Mouse (Mus musculus) forebrain, embryonic 13.5 days (tissue): ENCODE data around the gene Lhx2. TPM values are rescaled to one million over a fixed set of nuclear protein-coding genes. Genes with fewer than 3 reads are reported as not detected.

Experiments used
- ATAC-seq: fragments of 200-750 bp; cut with Nextera tagmentation; 2 replicates; pipeline ENCODE4 v1.8.0; 2017
- H3K27ac ChIP-seq: fragments of 300-500 bp; sonication (generic); 2 replicates; pipeline ENCODE4 v1.5.1; 2015; ENCODE audit warnings: inconsistent platforms, mild to moderate bottlenecking, moderate library complexity
- H3K27me3 ChIP-seq: fragments of 300-500 bp; sonication (generic); 2 replicates; pipeline ENCODE4 v1.6.1; 2015; ENCODE audit warnings: mild to moderate bottlenecking, inconsistent platforms
- H3K36me3 ChIP-seq: fragments of 300-500 bp; sonication (generic); 2 replicates; pipeline ENCODE4 v1.6.1; 2015; ENCODE audit warnings: mild to moderate bottlenecking, inconsistent platforms; ENCODE audit not compliant: poor library complexity, severe bottlenecking
- H3K4me1 ChIP-seq: fragments of 300-500 bp; sonication (generic); 2 replicates; pipeline ENCODE4 v1.6.1; 2015; ENCODE audit warnings: inconsistent platforms
- H3K4me2 ChIP-seq: fragments of 300-500 bp; sonication (generic); 2 replicates; pipeline ENCODE4 v1.6.1; 2015; ENCODE audit warnings: inconsistent platforms, mild to moderate bottlenecking, moderate library complexity
- H3K4me3 ChIP-seq: fragments of 300-500 bp; sonication (generic); 2 replicates; pipeline ENCODE4 v1.5.1; 2015; ENCODE audit warnings: mild to moderate bottlenecking, inconsistent platforms
- H3K9ac ChIP-seq: fragments of 300-500 bp; sonication (generic); 2 replicates; pipeline ENCODE4 v1.6.1; 2015; ENCODE audit warnings: mild to moderate bottlenecking, inconsistent platforms
- H3K9me3 ChIP-seq: fragments of 300-500 bp; sonication (generic); replicated peaks from 2 replicates; pipeline ENCODE4 v1.6.1; 2016; ENCODE audit warnings: inconsistent platforms
- WGBS: fragments of 180-500 bp; shearing (Covaris S2); methylation state at CpG from one replicate; pipeline ENCODE4 v1.1.7; 2015; 5-methylcytosine and 5-hydroxymethylcytosine counted together
- polyA plus RNA-seq: library from polyadenylated mRNA; unstranded; fragments of >200 nt; fragmentation: Nextera tagmentation; extraction: Ambion mirVana; gene quantifications from 2 replicates; pipeline ENCODE4 v1.2.1, GENCODE M21; 2015

Gene Lhx2
- polyA plus RNA-seq, 1 experiment from 2014 or later, result 153 TPM

GRCm38 (mm10) chr2:38336606-38337005 lies 2.5 kb upstream of the Lhx2 start:
- Histone ChIP-seq H3K9me3 (no peaks in the 10 kb centered on the region), H3K27ac (no peak overlapping the region), H3K27me3 (peaks cover 54% of the 10 kb centered on the region), H3K36me3 (no peaks in the 10 kb centered on the region), H3K4me1 (peaks cover 39% of the 10 kb centered on the region), H3K4me2 (peak overlapping the region; percentile 93), H3K9ac (peak overlapping the region; percentile 54), H3K4me3 (peak overlapping the region; percentile 25)
- ATAC-seq, result no peak
- 4% methylated on average over 17 of the region's 17 CpGs for WGBS

DNA sequence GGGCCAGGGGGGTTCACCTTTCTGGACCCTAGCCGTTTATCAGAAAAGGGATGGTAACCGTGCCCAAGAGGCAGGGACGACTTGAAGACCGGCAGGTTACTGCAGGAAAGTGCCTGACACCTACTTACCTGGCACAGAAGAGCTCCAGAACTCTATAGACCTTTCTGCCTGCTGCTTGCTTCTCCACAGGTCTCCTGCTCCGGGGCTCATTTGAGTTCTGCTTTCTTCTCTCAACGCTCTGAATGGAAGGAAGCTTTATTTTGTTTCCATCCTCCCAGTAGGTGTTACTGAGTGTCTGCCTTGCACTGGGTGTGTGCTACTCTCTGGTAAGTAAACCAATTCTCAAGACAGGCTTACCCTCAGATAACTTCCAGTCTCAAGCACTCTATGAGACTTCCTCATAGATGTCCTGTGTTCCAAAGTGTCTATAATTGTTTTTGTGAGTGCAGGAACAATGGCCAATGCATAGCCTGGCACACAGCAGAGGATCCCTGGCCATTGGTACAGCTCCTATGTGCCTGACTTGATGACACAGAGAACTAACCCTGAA lies 1.9 kb upstream of the Lhx2 start:
- no peaks in the 10 kb centered on the region for H3K9me3 ChIP-seq
- 0 out of 2 replicates have a peak overlapping the region, but pooled peaks have one; percentile 25 for H3K4me3 ChIP-seq
- no peak overlapping the region for H3K27ac ChIP-seq
- peak overlapping the region; percentile 93 for H3K4me2 ChIP-seq
- peaks cover 39% of the 10 kb centered on the region for H3K4me1 ChIP-seq
- no peaks in the 10 kb centered on the region for H3K36me3 ChIP-seq
- peak overlapping the region; percentile 54 for H3K9ac ChIP-seq
- ATAC-seq, result no peak
- H3K27me3 ChIP-seq, result peaks cover 55% of the 10 kb centered on the region
- WGBS, result 14% methylated on average over 6 of the region's 6 CpGs

GRCm38 (mm10) chr2:38337681-38338080 lies 1.4 kb upstream of the Lhx2 start:
- Histone ChIP-seq H3K27me3 (peaks cover 59% of the 10 kb centered on the region), H3K9me3 (no peaks in the 10 kb centered on the region), H3K4me1 (peaks cover 39% of the 10 kb centered on the region), H3K27ac (peak overlapping the region; percentile 98), H3K36me3 (no peaks in the 10 kb centered on the region), H3K9ac (peak overlapping the region; percentile 99; the same call in 1 of the 2 replicates), H3K4me3 (0 out of 2 replicates have a peak overlapping the region, but pooled peaks have one; percentile 91), H3K4me2 (peak overlapping the region; percentile 93)
- ATAC-seq, result no peak
- WGBS, result 43% methylated on average over 5 of the region's 5 CpGs

GRCm38 (mm10) chr2:38338348-38338932 lies 641 bp upstream of the Lhx2 start:
- H3K9ac ChIP-seq, result peak overlapping the region; percentile 99
- H3K9me3 ChIP-seq, result no peaks in the 10 kb centered on the region
- WGBS, result 4% methylated on average over 5 of the region's 5 CpGs
- H3K27me3 ChIP-seq, result peaks cover 53% of the 10 kb centered on the region
- peak overlapping the region; percentile 91 for H3K4me3 ChIP-seq
- peak overlapping the region; percentile 93 for H3K4me2 ChIP-seq
- H3K27ac ChIP-seq, result peak overlapping the region; percentile 98
- no peak for ATAC-seq
- H3K4me1 ChIP-seq, result peaks cover 43% of the 10 kb centered on the region
- H3K36me3 ChIP-seq, result no peaks in the 10 kb centered on the region

DNA sequence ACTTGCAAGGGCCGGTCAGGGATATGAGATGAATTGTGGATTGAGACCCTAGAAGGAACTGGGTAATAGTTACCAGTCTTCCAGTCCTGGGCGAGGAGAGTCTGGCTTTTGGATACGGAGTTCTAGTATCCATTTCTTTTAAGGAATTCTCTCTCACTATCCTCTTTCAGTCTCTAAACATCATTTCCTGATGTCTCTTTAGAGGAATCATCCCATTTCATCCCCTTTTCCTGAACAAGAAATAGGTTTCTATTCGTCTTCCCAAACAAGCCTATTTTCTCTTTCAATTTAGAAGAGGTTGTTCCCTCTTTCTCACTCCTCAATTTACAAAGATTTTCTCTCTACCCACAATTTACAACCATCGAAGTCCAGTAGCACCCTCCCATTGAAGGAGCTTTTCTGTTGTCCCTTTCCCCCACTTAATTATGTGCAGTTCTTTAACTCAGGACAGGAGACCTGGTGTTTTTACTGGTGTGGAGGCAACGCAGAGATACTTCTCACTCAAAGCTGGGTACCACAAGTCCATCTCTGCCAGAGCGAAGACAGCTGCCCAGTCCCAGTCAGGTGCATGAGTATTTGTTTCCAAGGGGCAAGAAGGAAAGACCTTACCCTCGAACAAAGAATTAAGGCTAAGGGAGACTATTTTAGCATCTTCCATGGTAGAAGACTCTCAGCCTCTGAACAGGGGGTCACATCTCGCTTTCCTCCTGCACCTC lies 987 bp downstream of the Lhx2 start:
- WGBS, result 2% methylated on average over 9 of the region's 9 CpGs
- Histone ChIP-seq H3K4me3 (peak overlapping the region; percentile 91), H3K4me1 (peaks cover 56% of the 10 kb centered on the region), H3K27me3 (peaks cover 58% of the 10 kb centered on the region), H3K27ac (peak overlapping the region; percentile 98), H3K9ac (peak overlapping the region; percentile 99), H3K36me3 (no peaks in the 10 kb centered on the region), H3K4me2 (peak overlapping the region; percentile 93), H3K9me3 (no peaks in the 10 kb centered on the region)
- ATAC-seq, result no peak

GRCm38 (mm10) chr2:38340626-38341200 lies 1.6 kb downstream of the Lhx2 start:
- Histone ChIP-seq H3K4me2 (peak overlapping the region; percentile 93), H3K27ac (peak overlapping the region; percentile 98), H3K4me3 (peak overlapping the region; percentile 91), H3K36me3 (no peaks in the 10 kb centered on the region), H3K9me3 (no peaks in the 10 kb centered on the region), H3K9ac (peak overlapping the region; percentile 99), H3K27me3 (peaks cover 57% of the 10 kb centered on the region), H3K4me1 (peaks cover 59% of the 10 kb centered on the region)
- under 1% methylated on average over 10 of the region's 10 CpGs for WGBS
- ATAC-seq, result peak; percentile 52; the same call in 1 of the 2 replicates

GRCm38 (mm10) chr2:38343573-38343972 lies 4.5 kb downstream of the Lhx2 start:
- peak overlapping the region; percentile 91 for H3K4me3 ChIP-seq
- no peak for ATAC-seq
- no peaks in the 10 kb centered on the region for H3K9me3 ChIP-seq
- WGBS, result 27% methylated on average over 1 of the region's 1 CpGs
- peak overlapping the region; percentile 99 for H3K9ac ChIP-seq
- H3K4me2 ChIP-seq, result peak overlapping the region; percentile 93
- H3K4me1 ChIP-seq, result peaks cover 65% of the 10 kb centered on the region
- no peaks in the 10 kb centered on the region for H3K36me3 ChIP-seq
- peaks cover 41% of the 10 kb centered on the region for H3K27me3 ChIP-seq
- H3K27ac ChIP-seq, result peak overlapping the region; percentile 80

- H3K4me3 ChIP-seq, result peak overlapping the region; percentile 91
- peaks cover 49% of the 10 kb centered on the region for H3K27me3 ChIP-seq
- H3K27ac ChIP-seq, result peak overlapping the region; percentile 80
- ATAC-seq, result no peak
- peak overlapping the region; percentile 93 for H3K4me2 ChIP-seq
- H3K4me1 ChIP-seq, result peaks cover 72% of the 10 kb centered on the region
- peak overlapping the region; percentile 100 for H3K9ac ChIP-seq
- H3K9me3 ChIP-seq, result no peaks in the 10 kb centered on the region
- no peaks in the 10 kb centered on the region for H3K36me3 ChIP-seq
Observed at GRCm38 (mm10) chr2:38344727-38345126, 5.6 kb downstream of the Lhx2 start.

- Histone ChIP-seq H3K9ac (peak overlapping the region; percentile 100), H3K27me3 (peaks cover 47% of the 10 kb centered on the region), H3K4me3 (peak overlapping the region; percentile 91), H3K4me1 (peaks cover 71% of the 10 kb centered on the region), H3K36me3 (no peaks in the 10 kb centered on the region), H3K27ac (peak overlapping the region; percentile 99), H3K9me3 (no peaks in the 10 kb centered on the region), H3K4me2 (peak overlapping the region; percentile 93)
- no peak for ATAC-seq
- WGBS, result 9% methylated on average over 6 of the region's 6 CpGs
Observed at GRCm38 (mm10) chr2:38346417-38346816, 7.3 kb downstream of the Lhx2 start.

DNA sequence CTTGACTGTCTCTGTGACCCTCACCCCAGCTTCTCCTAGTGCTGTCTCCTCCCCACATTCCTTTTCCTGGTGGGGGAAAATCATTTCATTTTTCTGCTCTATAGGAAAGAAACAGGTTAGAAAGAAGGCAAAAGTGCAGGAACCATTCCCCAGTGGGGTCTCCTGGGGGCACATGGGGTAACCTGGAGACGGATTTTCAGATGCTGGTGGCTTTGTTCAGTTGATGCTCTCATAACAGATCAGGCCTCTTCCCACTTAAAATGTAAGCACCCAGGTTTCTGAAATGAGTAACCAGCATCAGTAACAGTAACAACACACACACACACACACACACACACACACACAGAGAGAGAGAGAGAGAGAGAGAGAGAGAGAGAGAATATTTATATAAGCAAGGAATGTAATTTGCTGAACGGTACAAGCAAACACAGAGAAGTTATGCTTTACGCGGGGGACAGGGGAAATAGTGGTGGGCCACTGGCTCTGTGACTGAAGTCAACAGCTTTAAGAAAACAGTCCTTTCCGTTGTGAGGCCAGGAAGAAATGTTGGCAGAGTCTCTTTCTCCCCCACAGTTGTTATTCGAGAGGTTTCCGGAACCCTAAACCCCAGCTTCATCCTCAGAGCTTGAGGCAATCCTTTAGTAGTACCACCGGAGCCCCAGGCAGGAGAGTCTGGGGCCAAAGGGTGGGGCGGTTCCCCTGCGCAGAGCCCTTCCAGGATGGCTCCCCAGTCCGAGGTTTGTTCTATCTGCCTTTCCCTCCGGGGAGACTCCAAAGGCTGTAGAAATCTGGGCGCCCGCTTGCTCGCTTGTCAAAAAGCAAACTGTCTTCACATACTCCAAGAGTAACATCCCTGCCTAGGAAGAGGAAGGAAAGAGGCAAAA lies 8.0 kb downstream of the Lhx2 start:
- H3K27me3 ChIP-seq, result peaks cover 44% of the 10 kb centered on the region
- 4% methylated on average over 15 of the region's 15 CpGs for WGBS
- H3K9me3 ChIP-seq, result no peaks in the 10 kb centered on the region
- peak overlapping the region; percentile 93 for H3K4me2 ChIP-seq
- peaks cover 71% of the 10 kb centered on the region for H3K4me1 ChIP-seq
- no peaks in the 10 kb centered on the region for H3K36me3 ChIP-seq
- peak overlapping the region; percentile 91 for H3K4me3 ChIP-seq
- peak overlapping the region; percentile 100 for H3K9ac ChIP-seq
- ATAC-seq, result no peak
- peak overlapping the region; percentile 99 for H3K27ac ChIP-seq

DNA sequence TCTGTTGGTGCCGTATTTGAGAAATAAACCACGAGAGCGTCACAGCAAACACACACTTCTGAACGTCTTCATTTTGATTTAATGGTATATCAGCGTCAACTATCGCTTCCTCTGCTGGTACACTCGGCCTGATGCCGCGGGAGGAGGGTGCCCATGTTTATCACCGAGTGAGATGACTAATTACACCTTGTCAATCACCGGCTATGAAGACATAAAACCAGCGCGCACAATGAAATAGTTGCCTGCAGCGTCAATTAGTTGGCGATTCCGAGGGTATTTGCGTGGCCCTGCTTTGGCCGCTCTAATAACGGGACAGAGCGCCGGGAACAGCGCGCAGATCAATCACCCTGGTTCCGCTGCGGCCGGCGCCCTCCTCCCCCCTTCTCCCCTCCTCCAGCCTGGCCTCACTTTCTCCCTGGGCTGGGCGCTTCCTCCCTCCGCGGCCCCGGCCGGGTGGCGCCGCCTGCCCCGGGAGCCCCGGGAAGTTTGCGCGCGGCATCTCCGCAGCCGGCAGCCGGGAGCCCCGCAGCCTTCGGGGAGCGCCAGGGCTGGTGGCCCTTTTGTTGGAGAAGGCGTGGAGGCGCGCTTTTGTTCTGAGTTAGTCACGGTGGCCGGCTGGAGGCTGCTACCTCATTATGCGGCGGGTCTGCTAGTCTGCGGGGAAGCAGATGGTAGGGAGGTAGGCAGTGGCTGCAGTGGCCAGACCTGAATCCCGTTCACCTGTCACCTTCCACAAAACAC lies 8.9 kb downstream of the Lhx2 start:
- Histone ChIP-seq H3K36me3 (0 out of 2 replicates have a peak, but pooled peaks cover under 1% of the 10 kb centered on the region), H3K27ac (peak overlapping the region; percentile 99), H3K9ac (peak overlapping the region; percentile 100), H3K9me3 (no peaks in the 10 kb centered on the region), H3K27me3 (peaks cover 42% of the 10 kb centered on the region), H3K4me3 (peak overlapping the region; percentile 91), H3K4me2 (peak overlapping the region; percentile 93), H3K4me1 (peaks cover 75% of the 10 kb centered on the region)
- peak; percentile 23 for ATAC-seq
- WGBS, result under 1% methylated on average over 54 of the region's 54 CpGs
